ENCODE assay signal across 8 mouse cellular contexts in genomic region chr11:74723357-74724234, GRCm38 (mm10). TPM values are rescaled to one million over a fixed set of nuclear protein-coding genes. Genes with fewer than 3 reads are reported as not detected.
DNase-seq lines count a peak whose midpoint lies in the region; ATAC-seq lines count a peak whose summit lies in the region.

No protein-coding gene starts in this region.

- no peaks in the 10 kb centered on the region for H3K9me3 ChIP-seq in embryonic facial prominence, embryonic 14.5 days (ENCODE audit: control insufficient read depth, low read length)
- H3K9me3 ChIP-seq in kidney, embryonic 14.5 days (ENCODE audit: control insufficient read depth, low read length): no peaks in the 10 kb centered on the region
- H3K9me3 ChIP-seq in limb, embryonic 15.5 days: no peaks in the 10 kb centered on the region

- H3K27ac ChIP-seq in embryonic facial prominence, embryonic 14.5 days (replicated peaks; ENCODE audit: low read depth, low read length): peak overlapping the region; percentile 99
- peak overlapping the region; percentile 99 for H3K27ac ChIP-seq in kidney, embryonic 14.5 days (ENCODE audit: low read depth, low read length)
- H3K27ac ChIP-seq in limb, embryonic 15.5 days: peak overlapping the region; percentile 99

- H3K36me3 ChIP-seq in embryonic facial prominence, embryonic 14.5 days (ENCODE audit: control insufficient read depth, insufficient read depth, low read length): 0 out of 2 replicates have a peak, but pooled peaks cover 2% of the 10 kb centered on the region
- no peaks in the 10 kb centered on the region for H3K36me3 ChIP-seq in kidney, embryonic 14.5 days (ENCODE audit: control insufficient read depth, insufficient read depth, low read length)
- no peaks in the 10 kb centered on the region for H3K36me3 ChIP-seq in limb, embryonic 15.5 days

- peak overlapping the region; percentile 92 for H3K4me2 ChIP-seq in embryonic facial prominence, embryonic 14.5 days (ENCODE audit: low read depth, low read length)
- H3K4me2 ChIP-seq in kidney, embryonic 14.5 days (replicated peaks; ENCODE audit: low read depth, low read length): peak overlapping the region; percentile 54
- H3K4me2 ChIP-seq in limb, embryonic 15.5 days: peak overlapping the region; percentile 61

- H3K27me3 ChIP-seq in embryonic facial prominence, embryonic 14.5 days (replicated peaks; ENCODE audit: control insufficient read depth, insufficient read depth, low read length): no peaks in the 10 kb centered on the region
- no peaks in the 10 kb centered on the region for H3K27me3 ChIP-seq in kidney, embryonic 14.5 days (ENCODE audit: control insufficient read depth, insufficient read depth, low read length)
- no peaks in the 10 kb centered on the region for H3K27me3 ChIP-seq in limb, embryonic 15.5 days

- peak; percentile 82 for DNase-seq in 3T3-L1 (ENCODE audit: low read depth, low spot score)
- DNase-seq in adrenal gland, postnatal 4 days (ENCODE audit: low spot score in 2 of 2): peak; percentile 61 to 75
- peak; percentile 93 for DNase-seq in embryonic facial prominence, embryonic 14.5 days (ENCODE audit: low spot score)
- DNase-seq in heart, adult 9 months (ENCODE audit: low spot score in 2 of 2): peak; percentile 83 to 85
- DNase-seq in monocyte, adult 2 months (ENCODE audit: low read depth in 1 of 2, low spot score in 2 of 2): peak; percentile 44 to 72
- peak; percentile 80 to 82 for DNase-seq in spleen, postnatal 36 days (ENCODE audit: low spot score in 2 of 2)

- WGBS in embryonic facial prominence, embryonic 14.5 days: under 1% methylated on average over 23 of the region's 75 CpGs
- under 1% methylated on average over 41 of the region's 75 CpGs for WGBS in kidney, embryonic 14.5 days
- WGBS in limb, embryonic 15.5 days: under 1% methylated on average over 53 of the region's 75 CpGs

- H3K4me3 ChIP-seq in embryonic facial prominence, embryonic 14.5 days (ENCODE audit: low read depth, low read length): peak overlapping the region; percentile 95
- H3K4me3 ChIP-seq in kidney, embryonic 14.5 days (ENCODE audit: low read length): peak overlapping the region; percentile 99
- peak overlapping the region; percentile 91 for H3K4me3 ChIP-seq in limb, embryonic 15.5 days

- H3K4me1 ChIP-seq in embryonic facial prominence, embryonic 14.5 days (ENCODE audit: control insufficient read depth, insufficient read depth, low read length): peaks cover 15% of the 10 kb centered on the region
- H3K4me1 ChIP-seq in kidney, embryonic 14.5 days (ENCODE audit: control insufficient read depth, insufficient read depth, low read length): peaks cover 9% of the 10 kb centered on the region; the same call in 1 of the 2 replicates
- H3K4me1 ChIP-seq in limb, embryonic 15.5 days: peaks cover 11% of the 10 kb centered on the region; the same call in 1 of the 2 replicates

- peak overlapping the region; percentile 98 for H3K9ac ChIP-seq in embryonic facial prominence, embryonic 14.5 days (ENCODE audit: low read depth, low read length)
- peak overlapping the region; percentile 96 for H3K9ac ChIP-seq in kidney, embryonic 14.5 days (ENCODE audit: low read depth, low read length)
- peak overlapping the region; percentile 94 for H3K9ac ChIP-seq in limb, embryonic 15.5 days

- ATAC-seq in embryonic facial prominence, embryonic 14.5 days (ENCODE audit: low read depth): peak; percentile 81
- peak; percentile 87 for ATAC-seq in kidney, embryonic 14.5 days (ENCODE audit: low FRiP score, low TSS enrichment)
- peak; percentile 86 for ATAC-seq in limb, embryonic 15.5 days (ENCODE audit: insufficient number of reproducible peaks, low FRiP score, low TSS enrichment, low read depth)

RNA-seq across cellular contexts. Expression of gene Pafah1b1, which starts 0.9 kb away (rescaled TPM):
- 100 to 1,000 TPM; 165 to 177 TPM for total RNA-seq in adrenal gland, postnatal 4 days (2021)
- polyA plus RNA-seq in embryonic facial prominence, embryonic 14.5 days (2014; fragmentation: Nextera tagmentation; extraction: Ambion mirVana): 67.6 and 68.3 TPM in 2 replicates
- polyA plus RNA-seq in kidney, embryonic 14.5 days (2014; fragmentation: Nextera tagmentation; extraction: Ambion mirVana): 63.6 and 74.1 TPM in 2 replicates
- 44.7 and 46.2 TPM in 2 replicates for polyA plus RNA-seq in limb, embryonic 15.5 days (2015; fragmentation: Nextera tagmentation; extraction: Ambion mirVana)

RNA-seq across cellular contexts. Expression of gene Mettl16, which starts 47.0 kb away (rescaled TPM):
- total RNA-seq in adrenal gland, postnatal 4 days (2021): 10 to 100 TPM; 19.0 to 19.9 TPM
- 28.4 and 32.0 TPM in 2 replicates for polyA plus RNA-seq in embryonic facial prominence, embryonic 14.5 days (2014; fragmentation: Nextera tagmentation; extraction: Ambion mirVana)
- 34.6 and 42.0 TPM in 2 replicates for polyA plus RNA-seq in kidney, embryonic 14.5 days (2014; fragmentation: Nextera tagmentation; extraction: Ambion mirVana)
- 47.3 and 49.0 TPM in 2 replicates for polyA plus RNA-seq in limb, embryonic 15.5 days (2015; fragmentation: Nextera tagmentation; extraction: Ambion mirVana)

Comparison
In these comparisons a context has a peak if more than half of its experiments do, and no peak if none do; other contexts are left out.
1. Peak in every context shown above with its lines: DNase-seq, ATAC-seq, H3K4me3 ChIP-seq and H3K27ac ChIP-seq.